Mouse (Mus musculus) liver, adult 2 months (tissue): ENCODE results near the gene Utrn.

Experiments used
- CTCF ChIP-seq: fragments of 200-500 bp; IDR thresholded peaks from 2 replicates; pipeline ENCODE4 v1.5.1; 2011; ENCODE audit warnings: low read depth, low read length, control low read depth
- POLR2A ChIP-seq: fragments of 200-500 bp; IDR thresholded peaks from 2 replicates; pipeline ENCODE4 v1.6.1; 2011; ENCODE audit warnings: low read length, control low read depth; ENCODE audit not compliant: insufficient read depth; ENCODE audit errors: extremely low read depth

DNA sequence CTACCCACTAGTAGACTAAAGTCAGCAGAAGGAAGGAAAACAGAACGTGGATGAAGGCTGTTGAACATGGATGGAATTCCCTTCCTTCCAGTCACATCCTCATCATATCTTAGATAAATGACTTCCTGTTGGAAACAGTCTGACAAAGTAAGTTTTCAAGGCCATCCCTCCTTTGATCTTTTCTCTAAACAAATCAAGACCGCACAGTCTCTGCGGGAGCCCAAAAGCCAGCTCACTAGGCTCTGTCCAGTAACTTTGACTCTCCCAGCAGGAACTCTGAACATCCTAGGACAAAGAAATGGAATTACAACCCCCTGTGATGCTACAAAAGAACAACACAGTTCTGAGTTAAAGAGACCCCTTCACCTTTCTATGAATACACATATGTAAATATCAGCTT is 106.5 kb downstream of the Utrn start:
- no peak for TF ChIP-seq CTCF
- TF ChIP-seq POLR2A: no peak
